Mouse (Mus musculus) limb, embryonic 12.5 days (tissue): Measurements from ENCODE around the gene Stip1. TPM values are rescaled to one million over a fixed set of nuclear protein-coding genes. Genes with fewer than 3 reads are reported as not detected.

Experiments used
- ATAC-seq: fragments of 200-750 bp; cut with Nextera tagmentation; 2 replicates; pipeline ENCODE4 v1.8.0; 2017; ENCODE audit warnings: low read depth, moderate TSS enrichment; ENCODE audit not compliant: insufficient number of reproducible peaks, insufficient read depth, low FRiP score, low TSS enrichment
- H3K27ac ChIP-seq: fragments of 300-500 bp; sonication (generic); 2 replicates; pipeline ENCODE4 v1.5.1; 2016; ENCODE audit warnings: mild to moderate bottlenecking, moderate library complexity
- H3K27me3 ChIP-seq: fragments of 300-500 bp; sonication (generic); 2 replicates; pipeline ENCODE4 v1.6.1; 2016; ENCODE audit warnings: mild to moderate bottlenecking, moderate library complexity
- H3K36me3 ChIP-seq: fragments of 300-500 bp; sonication (generic); 2 replicates; pipeline ENCODE4 v1.6.1; 2016; ENCODE audit warnings: mild to moderate bottlenecking, moderate library complexity
- H3K4me1 ChIP-seq: fragments of 300-500 bp; sonication (generic); replicated peaks from 2 replicates; pipeline ENCODE4 v1.6.1; 2016
- H3K4me2 ChIP-seq: fragments of 300-500 bp; sonication (generic); 2 replicates; pipeline ENCODE4 v1.6.1; 2016; ENCODE audit warnings: mild to moderate bottlenecking, moderate library complexity
- H3K4me3 ChIP-seq: fragments of 300-500 bp; sonication (generic); replicated peaks from 2 replicates; pipeline ENCODE4 v1.5.1; 2016; ENCODE audit warnings: mild to moderate bottlenecking
- H3K9ac ChIP-seq: fragments of 300-500 bp; sonication (generic); replicated peaks from 2 replicates; pipeline ENCODE4 v1.6.1; 2016; ENCODE audit warnings: mild to moderate bottlenecking, moderate library complexity
- H3K9me3 ChIP-seq: fragments of 300-500 bp; sonication (generic); 2 replicates; pipeline ENCODE4 v1.6.1; 2016; ENCODE audit warnings: mild to moderate bottlenecking, moderate library complexity
- WGBS: fragments of 180-500 bp; shearing (Covaris S2); methylation state at CpG from one replicate; pipeline ENCODE4 v1.1.7; 2016; 5-methylcytosine and 5-hydroxymethylcytosine counted together
- polyA plus RNA-seq: library from polyadenylated mRNA; unstranded; fragments of >200 nt; fragmentation: Nextera tagmentation; extraction: Ambion mirVana; gene quantifications from 2 replicates; pipeline ENCODE4 v1.2.1, GENCODE M21; 2016

The Stip1 gene
- polyA plus RNA-seq, 1 experiment from 2014 or later, result 292 TPM

DNA sequence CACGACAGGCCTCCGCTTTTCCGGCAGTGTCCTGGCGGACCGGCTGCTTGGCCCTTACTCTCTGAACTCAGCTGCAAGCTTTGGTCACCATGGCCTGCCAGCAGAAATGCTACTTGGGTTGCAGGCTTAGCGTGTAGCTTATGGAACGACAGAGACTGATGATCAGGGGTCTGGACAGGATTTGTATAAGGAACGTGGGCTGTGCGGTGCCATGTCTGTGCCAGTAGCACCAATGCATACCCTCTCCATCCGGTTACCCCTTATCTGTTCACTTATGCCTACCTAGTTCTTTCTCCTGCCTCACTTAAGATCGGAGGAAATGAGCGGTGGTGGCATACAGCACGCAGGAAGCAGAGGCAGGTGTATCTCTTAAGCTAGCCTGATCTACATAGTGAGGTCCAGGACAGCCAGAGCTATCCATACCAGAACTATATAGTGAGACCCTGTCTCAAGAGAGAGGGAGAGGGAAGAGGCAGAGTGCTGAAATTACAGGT lies 917 bp upstream of the Stip1 start:
- H3K4me2 ChIP-seq, result peak overlapping the region; percentile 81
- H3K4me1 ChIP-seq, result peaks cover 17% of the 10 kb centered on the region
- H3K27me3 ChIP-seq, result no peaks in the 10 kb centered on the region
- ATAC-seq, result 0 out of 2 replicates have a peak, but pooled peaks have one; percentile 0
- H3K36me3 ChIP-seq, result peaks cover 19% of the 10 kb centered on the region
- H3K4me3 ChIP-seq, result peak overlapping the region; percentile 89
- 29% methylated on average over 13 of the region's 13 CpGs for WGBS
- no peaks in the 10 kb centered on the region for H3K9me3 ChIP-seq
- H3K9ac ChIP-seq, result peak overlapping the region; percentile 71
- peak overlapping the region; percentile 96 for H3K27ac ChIP-seq

DNA sequence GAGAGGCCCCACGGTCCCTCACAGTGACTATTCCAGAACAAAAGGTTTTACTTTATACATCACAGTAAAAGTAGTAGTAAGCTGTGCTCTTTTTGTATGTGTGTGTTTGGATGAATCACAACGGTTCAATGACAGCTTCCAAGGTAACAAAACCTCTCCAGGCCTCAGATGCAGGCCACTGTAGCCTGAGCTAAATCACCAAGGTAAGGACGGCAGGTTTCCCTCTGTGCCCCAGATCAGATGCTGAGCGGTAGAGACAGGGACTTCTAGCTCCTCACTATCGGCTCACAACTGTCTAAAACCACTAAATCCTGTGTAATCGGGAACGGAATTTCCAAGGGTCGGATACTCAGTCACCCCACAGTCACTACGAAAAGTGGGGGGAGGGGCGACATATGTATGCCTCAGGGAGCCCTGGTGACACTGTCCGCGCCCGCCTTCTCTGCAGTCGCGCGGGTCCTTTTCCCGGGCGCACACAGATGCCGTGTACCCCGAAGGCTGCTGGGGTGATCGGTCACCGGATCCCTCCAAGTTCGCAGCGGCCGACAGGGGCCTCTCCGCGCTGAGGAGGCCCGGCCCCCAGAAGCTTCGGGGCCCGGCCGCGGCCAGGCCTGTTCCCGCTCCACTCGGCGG lies 563 bp downstream of the Stip1 start:
- no peaks in the 10 kb centered on the region for H3K9me3 ChIP-seq
- H3K4me2 ChIP-seq, result peak overlapping the region; percentile 81
- peaks cover 17% of the 10 kb centered on the region for H3K4me1 ChIP-seq
- peak overlapping the region; percentile 93 for H3K27ac ChIP-seq
- peak overlapping the region; percentile 93 for H3K9ac ChIP-seq
- H3K4me3 ChIP-seq, result peak overlapping the region; percentile 89
- peak; percentile 2 for ATAC-seq
- 1% methylated on average over 34 of the region's 35 CpGs for WGBS
- H3K27me3 ChIP-seq, result no peaks in the 10 kb centered on the region
- peaks cover 32% of the 10 kb centered on the region for H3K36me3 ChIP-seq

DNA sequence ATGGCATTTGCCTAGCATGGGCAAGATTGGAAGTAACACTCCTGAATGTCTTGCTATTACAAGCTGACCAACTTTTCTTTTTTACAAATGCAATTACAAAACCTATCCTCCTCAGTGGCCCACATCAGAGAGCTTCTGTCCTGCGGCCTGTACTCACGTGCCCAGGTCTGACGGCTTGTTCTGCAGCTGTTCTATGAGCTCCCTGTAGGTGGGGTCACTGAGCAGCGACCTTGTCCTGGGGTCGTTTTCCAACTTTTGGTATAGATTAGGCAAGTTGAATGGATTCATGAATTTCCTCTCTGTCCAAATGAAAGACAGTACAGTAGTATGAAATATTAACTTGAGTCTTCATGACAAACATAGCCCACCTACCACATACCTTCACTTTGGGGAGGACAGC lies 5.8 kb downstream of the Stip1 start:
- Histone ChIP-seq H3K4me1 (peaks cover 11% of the 10 kb centered on the region), H3K27me3 (no peaks in the 10 kb centered on the region), H3K27ac (no peak overlapping the region), H3K4me3 (no peak overlapping the region), H3K9ac (no peak overlapping the region), H3K36me3 (peaks cover 82% of the 10 kb centered on the region), H3K9me3 (no peaks in the 10 kb centered on the region), H3K4me2 (no peak overlapping the region)
- WGBS, result 90% methylated on average over 5 of the region's 5 CpGs
- no peak for ATAC-seq

DNA sequence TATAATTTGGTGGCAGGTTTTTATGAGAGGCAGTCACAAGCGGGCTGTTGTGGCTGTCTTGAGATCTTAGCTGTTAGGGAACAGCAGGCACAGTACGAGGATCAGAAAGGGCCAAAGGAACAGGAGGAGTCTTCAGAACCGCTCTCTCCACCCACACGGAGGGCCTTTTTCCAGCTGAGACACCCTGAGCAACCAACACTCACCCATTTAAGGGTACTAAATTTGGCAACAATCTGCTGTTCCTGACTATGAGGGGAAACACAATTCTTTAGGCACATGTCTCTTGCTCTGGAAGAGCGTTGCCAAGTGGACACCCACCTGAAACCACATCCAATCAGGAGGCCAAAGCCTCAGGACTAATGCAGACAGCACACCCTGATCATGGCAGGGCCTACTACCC lies 10.2 kb downstream of the Stip1 start:
- Histone ChIP-seq H3K4me1 (no peaks in the 10 kb centered on the region), H3K27me3 (no peaks in the 10 kb centered on the region), H3K9me3 (no peaks in the 10 kb centered on the region), H3K4me2 (no peak overlapping the region), H3K36me3 (peaks cover 97% of the 10 kb centered on the region), H3K9ac (no peak overlapping the region), H3K4me3 (no peak overlapping the region), H3K27ac (no peak overlapping the region)
- 93% methylated on average over 5 of the region's 5 CpGs for WGBS
- ATAC-seq, result no peak

- Histone ChIP-seq H3K4me3 (no peak overlapping the region), H3K4me2 (no peak overlapping the region), H3K27me3 (no peaks in the 10 kb centered on the region), H3K9ac (no peak overlapping the region), H3K9me3 (no peaks in the 10 kb centered on the region), H3K36me3 (peaks cover 87% of the 10 kb centered on the region), H3K4me1 (no peaks in the 10 kb centered on the region), H3K27ac (no peak overlapping the region)
- ATAC-seq, result peak; percentile 39; the same call in 1 of the 2 replicates
- 63% methylated on average over 3 of the region's 3 CpGs for WGBS
These were observed 19.5 kb downstream of the Stip1 start for GRCm38 (mm10) chr19:7020224-7020641.

DNA sequence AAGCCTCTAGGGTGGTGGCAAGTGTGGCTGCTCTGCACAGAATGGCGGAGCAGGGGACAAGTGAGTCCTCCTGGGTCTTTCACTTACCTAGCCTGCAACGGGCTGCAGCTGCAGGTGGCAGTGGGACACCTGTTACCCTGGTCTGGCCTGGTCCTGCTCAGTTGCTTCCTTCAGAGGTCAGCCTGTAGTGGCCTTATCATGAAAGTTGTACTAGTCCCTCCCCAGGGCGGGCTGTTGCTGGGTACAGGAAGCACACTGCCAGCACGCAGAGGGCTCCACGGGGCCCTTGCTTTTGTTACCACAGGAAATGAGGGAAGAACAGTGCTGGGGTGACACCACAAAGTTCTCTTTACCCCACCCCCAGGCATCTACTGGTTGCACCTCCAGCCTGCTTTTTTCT lies 20.6 kb downstream of the Stip1 start, which contains the start of gene Fermt3:
Gene Fermt3 (minus strand): TSS at position 279 of the 400 bp plus-strand sequence.
- 89% methylated on average over 5 of the region's 5 CpGs for WGBS
- H3K4me1 ChIP-seq, result no peaks in the 10 kb centered on the region
- H3K36me3 ChIP-seq, result peaks cover 82% of the 10 kb centered on the region
- H3K4me3 ChIP-seq, result no peak within 1 kb of the TSS
- H3K9ac ChIP-seq, result no peak within 1 kb of the TSS; the same call in 1 of the 2 replicates
- no peaks in the 10 kb centered on the region for H3K27me3 ChIP-seq
- ATAC-seq, result no peak
- no peak within 1 kb of the TSS for H3K4me2 ChIP-seq
- no peak within 1 kb of the TSS for H3K27ac ChIP-seq
- H3K9me3 ChIP-seq, result no peaks in the 10 kb centered on the region

- Histone ChIP-seq H3K27ac (no peak overlapping the region), H3K9ac (no peak overlapping the region), H3K27me3 (no peaks in the 10 kb centered on the region), H3K36me3 (peaks cover 83% of the 10 kb centered on the region), H3K4me3 (no peak overlapping the region), H3K4me1 (no peaks in the 10 kb centered on the region), H3K4me2 (no peak overlapping the region), H3K9me3 (no peaks in the 10 kb centered on the region)
- WGBS, result 88% methylated on average over 11 of the region's 11 CpGs
- no peak for ATAC-seq
These were observed 21.2 kb downstream of the Stip1 start for GRCm38 (mm10) chr19:7018546-7018945.

DNA sequence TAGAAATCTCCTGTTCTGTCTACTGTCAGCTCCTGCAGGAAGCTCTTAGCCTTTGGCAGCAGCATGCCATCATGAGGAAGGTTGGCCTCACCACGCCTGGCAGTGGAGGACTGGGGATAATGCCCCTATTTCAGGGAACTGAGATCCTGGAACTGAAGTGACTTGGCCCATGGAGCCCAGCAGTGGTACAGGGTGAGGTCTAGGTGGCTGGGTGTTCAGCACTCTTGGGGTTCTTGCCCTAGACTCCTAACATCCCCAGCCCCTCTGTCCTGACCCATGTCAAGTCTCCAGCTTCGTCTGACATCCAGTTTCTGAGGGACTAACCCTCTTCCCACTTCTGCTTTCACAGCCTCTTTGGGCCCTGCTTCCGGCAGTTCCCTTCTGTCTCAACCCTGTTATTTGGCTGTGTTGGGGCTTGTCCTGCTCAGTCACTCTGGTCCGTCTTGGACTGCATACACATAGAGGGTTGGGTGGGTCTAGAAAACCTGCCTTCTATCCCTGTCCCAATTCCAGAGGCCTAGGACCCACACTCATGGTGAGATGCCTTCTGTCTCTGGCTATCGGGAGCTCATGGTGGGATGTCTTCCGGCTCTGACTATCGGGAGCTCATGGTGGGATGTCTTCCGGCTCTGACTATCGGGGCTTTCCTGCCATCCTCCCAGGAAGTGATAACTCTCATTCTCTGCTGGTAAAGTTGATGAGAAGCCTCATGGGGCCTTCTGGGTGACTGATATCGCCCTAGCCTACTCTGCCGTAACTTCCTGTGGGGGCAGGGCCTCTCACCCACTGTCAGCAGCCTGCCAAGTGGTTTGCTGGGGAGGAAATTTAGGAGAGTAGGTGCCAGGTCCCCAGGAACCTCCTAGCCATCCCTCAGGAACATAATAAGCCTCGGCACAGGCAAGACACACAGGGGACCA lies 22.0 kb downstream of the Stip1 start:
- no peak for ATAC-seq
- Histone ChIP-seq H3K27me3 (no peaks in the 10 kb centered on the region), H3K36me3 (peaks cover 76% of the 10 kb centered on the region), H3K4me3 (no peak overlapping the region), H3K4me2 (no peak overlapping the region), H3K4me1 (no peaks in the 10 kb centered on the region), H3K9me3 (no peaks in the 10 kb centered on the region), H3K9ac (no peak overlapping the region), H3K27ac (no peak overlapping the region)
- 77% methylated on average over 12 of the region's 12 CpGs for WGBS

DNA sequence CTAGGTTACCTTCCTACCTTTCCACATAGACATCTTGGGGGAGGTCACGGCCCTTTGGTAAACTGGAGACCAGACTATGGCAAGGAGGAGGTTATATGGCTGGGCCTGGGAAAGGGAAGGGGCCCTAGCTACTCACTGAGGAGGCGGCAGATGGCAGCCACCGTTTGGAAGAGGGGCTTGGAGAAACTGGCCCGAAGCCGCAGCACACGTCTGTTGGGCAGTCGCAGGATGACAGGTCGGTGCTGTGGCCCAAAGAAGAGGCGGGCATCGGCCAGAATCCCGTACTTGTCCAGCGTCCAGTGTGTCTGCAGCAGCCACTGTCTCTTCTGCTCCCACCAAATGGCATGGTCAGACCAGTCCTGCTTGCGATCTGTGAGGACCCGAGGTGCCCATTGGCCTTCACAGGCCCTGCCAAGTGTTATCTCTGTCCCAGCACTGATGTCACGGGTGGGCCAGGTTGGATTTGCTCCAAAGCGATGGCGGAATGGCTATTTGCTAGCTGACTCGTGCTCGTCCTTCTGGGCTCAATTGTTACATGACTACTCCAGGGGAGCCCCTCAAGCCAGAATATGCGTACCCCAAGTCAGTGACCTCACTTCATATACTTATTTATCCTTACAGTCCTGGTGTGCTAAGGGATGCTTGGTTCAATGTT lies 25.2 kb downstream of the Stip1 start:
- H3K9me3 ChIP-seq, result no peaks in the 10 kb centered on the region

GRCm38 (mm10) chr19:7013984-7014383 lies 25.8 kb downstream of the Stip1 start:
- H3K4me2 ChIP-seq, result no peak overlapping the region
- no peaks in the 10 kb centered on the region for H3K27me3 ChIP-seq
- no peak for ATAC-seq
- H3K4me1 ChIP-seq, result no peaks in the 10 kb centered on the region
- H3K9ac ChIP-seq, result no peak overlapping the region
- 80% methylated on average over 9 of the region's 9 CpGs for WGBS
- no peaks in the 10 kb centered on the region for H3K9me3 ChIP-seq
- H3K36me3 ChIP-seq, result peaks cover 38% of the 10 kb centered on the region
- H3K4me3 ChIP-seq, result no peak overlapping the region
- H3K27ac ChIP-seq, result no peak overlapping the region

More for the DNA sequence above, 25.2 kb downstream of the Stip1 start:
- no peak for ATAC-seq
- no peak overlapping the region for H3K4me3 ChIP-seq
- no peaks in the 10 kb centered on the region for H3K27me3 ChIP-seq
- WGBS, result 92% methylated on average over 20 of the region's 20 CpGs
- H3K9ac ChIP-seq, result no peak overlapping the region
- no peak overlapping the region for H3K4me2 ChIP-seq
- H3K4me1 ChIP-seq, result no peaks in the 10 kb centered on the region
- no peak overlapping the region for H3K27ac ChIP-seq
- H3K36me3 ChIP-seq, result peaks cover 44% of the 10 kb centered on the region

DNA sequence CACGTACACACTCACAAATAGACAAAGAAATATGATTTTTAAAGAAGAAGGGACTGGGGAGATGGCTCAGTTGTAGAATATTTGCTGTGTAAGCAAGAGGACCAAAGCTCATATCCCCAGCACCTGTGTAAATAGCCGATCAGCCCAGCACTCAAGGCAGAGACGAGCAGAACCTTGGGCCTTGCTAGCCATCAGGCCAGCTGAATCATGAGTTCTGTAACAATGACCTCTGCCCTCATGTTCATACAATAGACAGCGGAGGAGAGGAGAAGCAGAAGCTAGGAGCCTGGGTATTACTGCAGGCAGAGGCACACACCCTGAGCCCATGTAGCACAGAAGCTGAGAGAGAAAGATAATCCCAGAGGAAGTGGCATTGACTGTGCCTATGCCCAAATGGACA lies 27.3 kb downstream of the Stip1 start:
- WGBS, result 87% methylated on average over 4 of the region's 4 CpGs
- H3K4me2 ChIP-seq, result no peak overlapping the region
- no peaks in the 10 kb centered on the region for H3K27me3 ChIP-seq
- ATAC-seq, result no peak
- H3K9me3 ChIP-seq, result no peaks in the 10 kb centered on the region
- no peaks in the 10 kb centered on the region for H3K4me1 ChIP-seq
- no peak overlapping the region for H3K27ac ChIP-seq
- H3K9ac ChIP-seq, result no peak overlapping the region
- peaks cover 23% of the 10 kb centered on the region for H3K36me3 ChIP-seq
- no peak overlapping the region for H3K4me3 ChIP-seq
